Mouse (Mus musculus) G1E (cell line): ENCODE measurements at regions not wholly inside any gene's neighbourhood (a gene's known extent, or its start where the extent isn't known, plus 50 kb on each side); places are given as distances from the start of the nearest gene placed in this dataset.

ENCODE experiments used
- ATAC-seq: 2 replicates; pipeline ENCODE4 v1.8.0; 2016; ENCODE audit warnings: mild to moderate bottlenecking; ENCODE audit not compliant: insufficient number of reproducible peaks, poor library complexity, low FRiP score, severe bottlenecking; ENCODE audit errors: extremely low read depth
- DNase-seq: peaks from one replicate; pipeline ENCODE4 v3.0.0; 2012; ENCODE audit warnings: low spot score
- H3K27me3 ChIP-seq: 2 replicates; pipeline ENCODE4 v1.6.1; 2012; ENCODE audit warnings: mild to moderate bottlenecking, low read length, inconsistent platforms; ENCODE audit not compliant: insufficient read depth
- H3K36me3 ChIP-seq: replicated peaks from 2 replicates; pipeline ENCODE3; 2012; ENCODE audit warnings: mild to moderate bottlenecking, inconsistent platforms
- H3K4me1 ChIP-seq: 2 replicates; pipeline ENCODE4 v1.6.1; 2012; ENCODE audit warnings: low read depth, low read length, inconsistent platforms, mixed read lengths; ENCODE audit not compliant: insufficient read depth
- H3K4me3 ChIP-seq: 2 replicates; pipeline ENCODE4 v1.5.1; 2012; ENCODE audit warnings: low read depth, mild to moderate bottlenecking, inconsistent platforms, low read length, moderate library complexity, mixed read lengths
- H3K9me3 ChIP-seq: replicated peaks from 2 replicates; pipeline ENCODE4 v1.6.1; 2012; ENCODE audit warnings: inconsistent platforms
- CTCF ChIP-seq: IDR thresholded peaks from 2 replicates; pipeline ENCODE4 v1.5.1; 2012; ENCODE audit warnings: low read depth, low read length, inconsistent platforms, mixed read lengths
- GATA1 ChIP-seq: IDR thresholded peaks from 2 replicates; pipeline ENCODE4 v1.6.1; 2012; ENCODE audit warnings: borderline replicate concordance, low read length, inconsistent platforms, mixed read lengths
- GATA2 ChIP-seq: IDR thresholded peaks from 2 replicates; pipeline ENCODE4 v1.6.1; 2012; ENCODE audit warnings: low read depth, low read length, inconsistent platforms, borderline replicate concordance
- POLR2AphosphoS5 ChIP-seq: IDR thresholded peaks from 2 replicates; pipeline ENCODE4 v1.6.1; 2012; ENCODE audit warnings: low read depth, low read length, inconsistent platforms; ENCODE audit not compliant: insufficient replicate concordance
- TAL1 ChIP-seq: conservative IDR thresholded peaks from 2 replicates; pipeline ENCODE4 v1.6.1; 2012; ENCODE audit warnings: low read depth, low read length, inconsistent platforms, mixed read lengths

- H3K36me3 ChIP-seq, result no peaks in the 10 kb centered on the region
- no peak for TF ChIP-seq GATA1
- TF ChIP-seq TAL1, result no peak
- TF ChIP-seq POLR2AphosphoS5, result no peak
- TF ChIP-seq GATA2, result no peak
- no peak overlapping the region for H3K4me3 ChIP-seq
- ATAC-seq (no peak), DNase-seq (no peak)
- H3K9me3 ChIP-seq, result peaks cover 36% of the 10 kb centered on the region
- H3K27me3 ChIP-seq, result no peaks in the 10 kb centered on the region
- no peaks in the 10 kb centered on the region for H3K4me1 ChIP-seq
These were observed 171.5 kb upstream of the Usp24 start for GRCm38 (mm10) chr4:106144351-106145116.

GRCm38 (mm10) chr4:106146919-106147460, 169.0 kb upstream of the Usp24 start:
- H3K4me3 ChIP-seq, result no peak overlapping the region
- ATAC-seq, result no peak
- TF ChIP-seq POLR2AphosphoS5, result no peak

DNA sequence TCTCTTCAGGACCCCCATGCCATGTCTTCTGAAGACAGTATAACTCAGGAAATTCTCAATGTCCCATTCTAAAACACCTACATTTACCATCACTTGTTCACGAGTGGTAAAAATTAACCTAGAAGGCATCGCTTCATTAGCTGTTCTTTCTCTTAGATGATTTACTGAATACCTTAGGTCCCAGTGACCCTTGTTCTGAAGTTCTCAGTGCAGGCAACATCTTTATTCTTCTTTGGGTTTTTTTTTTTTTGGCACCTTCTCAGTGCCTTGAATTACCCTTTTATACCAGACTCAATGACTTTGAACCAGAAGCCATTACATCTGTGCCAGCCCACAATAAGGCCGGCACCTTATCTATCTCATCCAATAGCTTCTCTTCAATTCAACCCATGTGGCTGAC, 167.1 kb upstream of the Usp24 start:
- no peaks in the 10 kb centered on the region for H3K36me3 ChIP-seq
- peaks cover 64% of the 10 kb centered on the region for H3K9me3 ChIP-seq
- H3K4me1 ChIP-seq, result no peaks in the 10 kb centered on the region
- H3K4me3 ChIP-seq, result no peak overlapping the region
- no peak for ATAC-seq
- no peak for DNase-seq
- no peaks in the 10 kb centered on the region for H3K27me3 ChIP-seq
- TF ChIP-seq GATA1 (no peak), GATA2 (no peak), CTCF (no peak)

More at GRCm38 (mm10) chr4:106146919-106147460, 169.0 kb upstream of the Usp24 start:
- no peak for DNase-seq
- no peaks in the 10 kb centered on the region for H3K27me3 ChIP-seq
- H3K36me3 ChIP-seq, result no peaks in the 10 kb centered on the region
- H3K4me1 ChIP-seq, result no peaks in the 10 kb centered on the region
- H3K9me3 ChIP-seq, result peaks cover 49% of the 10 kb centered on the region

DNA sequence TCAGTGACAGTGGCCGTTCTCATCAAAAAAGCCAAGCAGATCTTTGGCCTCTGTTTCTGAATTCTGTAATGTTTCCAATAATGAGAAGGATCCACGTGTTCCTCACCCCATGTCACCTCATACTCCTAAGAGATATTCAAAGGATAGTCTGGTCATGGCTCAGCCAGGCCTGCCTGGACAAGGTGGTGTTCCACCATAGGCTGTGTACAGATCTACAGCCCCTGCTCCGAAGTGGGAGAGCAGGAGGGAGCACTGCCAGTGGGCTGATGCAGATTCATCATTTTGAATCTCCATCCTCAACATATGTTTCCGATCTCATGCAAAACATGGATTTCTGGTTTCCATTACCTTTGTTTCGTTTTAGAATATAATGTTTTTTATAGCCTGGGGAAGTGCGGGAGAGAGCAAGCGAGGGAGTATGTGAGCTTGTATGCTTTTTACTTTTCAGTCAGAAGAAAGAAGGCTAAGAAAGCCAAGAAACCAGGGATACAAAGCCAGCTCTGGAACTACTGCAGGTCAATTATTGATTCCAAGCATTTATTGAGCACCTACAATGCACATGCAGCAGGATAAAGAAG, 166.5 kb upstream of the Usp24 start:
- ATAC-seq (no peak), DNase-seq (no peak)
- no peak overlapping the region for H3K4me3 ChIP-seq
- no peaks in the 10 kb centered on the region for H3K36me3 ChIP-seq
- TF ChIP-seq GATA1, result no peak
- no peak for TF ChIP-seq GATA2
- TF ChIP-seq POLR2AphosphoS5, result no peak
- TF ChIP-seq TAL1, result no peak
- TF ChIP-seq CTCF, result no peak
- H3K27me3 ChIP-seq, result no peaks in the 10 kb centered on the region
- peaks cover 67% of the 10 kb centered on the region for H3K9me3 ChIP-seq
- H3K4me1 ChIP-seq, result no peaks in the 10 kb centered on the region

GRCm38 (mm10) chr4:106150775-106151174, 165.2 kb upstream of the Usp24 start:
- Histone ChIP-seq H3K4me1 (no peaks in the 10 kb centered on the region), H3K4me3 (no peak overlapping the region), H3K27me3 (no peaks in the 10 kb centered on the region), H3K36me3 (no peaks in the 10 kb centered on the region), H3K9me3 (peaks cover 61% of the 10 kb centered on the region)
- no peak for ATAC-seq
- DNase-seq, result no peak
- TF ChIP-seq GATA1 (no peak), CTCF (no peak), GATA2 (no peak), POLR2AphosphoS5 (no peak), TAL1 (no peak)

- Histone ChIP-seq H3K9me3 (peaks cover 49% of the 10 kb centered on the region), H3K4me1 (no peaks in the 10 kb centered on the region), H3K27me3 (no peaks in the 10 kb centered on the region), H3K4me3 (no peak overlapping the region), H3K36me3 (no peaks in the 10 kb centered on the region)
- no peak for DNase-seq
- no peak for TF ChIP-seq POLR2AphosphoS5
- no peak for TF ChIP-seq GATA1
- no peak for TF ChIP-seq GATA2
- no peak for TF ChIP-seq TAL1
- TF ChIP-seq CTCF, result no peak
- ATAC-seq, result no peak
These were observed 158.4 kb upstream of the Usp24 start for GRCm38 (mm10) chr4:106157451-106158179.
